Mouse (Mus musculus) adrenal gland, adult 8-10 months (tissue): ENCODE measurements around the gene Fasn. TPM values are rescaled to one million over a fixed set of nuclear protein-coding genes. Genes with fewer than 3 reads are reported as not detected.
"Not testable (repeated sequence)": the region's sequence is repeated elsewhere in the genome, so short reads cannot be mapped to it uniquely, and the experiment has no call there.

Source experiments
- DNase-seq: peaks from one replicate; pipeline ENCODE4 v3.0.0; 2022
- total RNA-seq, 4 experiments: library from RNA; stranded (reverse); gene quantifications; 2 replicates each; pipeline ENCODE4 v1.2.4; 2022

Gene Fasn
- total RNA-seq, 4 experiments from 2014 or later, result 300 to 1,377 (median 701) TPM

DNA sequence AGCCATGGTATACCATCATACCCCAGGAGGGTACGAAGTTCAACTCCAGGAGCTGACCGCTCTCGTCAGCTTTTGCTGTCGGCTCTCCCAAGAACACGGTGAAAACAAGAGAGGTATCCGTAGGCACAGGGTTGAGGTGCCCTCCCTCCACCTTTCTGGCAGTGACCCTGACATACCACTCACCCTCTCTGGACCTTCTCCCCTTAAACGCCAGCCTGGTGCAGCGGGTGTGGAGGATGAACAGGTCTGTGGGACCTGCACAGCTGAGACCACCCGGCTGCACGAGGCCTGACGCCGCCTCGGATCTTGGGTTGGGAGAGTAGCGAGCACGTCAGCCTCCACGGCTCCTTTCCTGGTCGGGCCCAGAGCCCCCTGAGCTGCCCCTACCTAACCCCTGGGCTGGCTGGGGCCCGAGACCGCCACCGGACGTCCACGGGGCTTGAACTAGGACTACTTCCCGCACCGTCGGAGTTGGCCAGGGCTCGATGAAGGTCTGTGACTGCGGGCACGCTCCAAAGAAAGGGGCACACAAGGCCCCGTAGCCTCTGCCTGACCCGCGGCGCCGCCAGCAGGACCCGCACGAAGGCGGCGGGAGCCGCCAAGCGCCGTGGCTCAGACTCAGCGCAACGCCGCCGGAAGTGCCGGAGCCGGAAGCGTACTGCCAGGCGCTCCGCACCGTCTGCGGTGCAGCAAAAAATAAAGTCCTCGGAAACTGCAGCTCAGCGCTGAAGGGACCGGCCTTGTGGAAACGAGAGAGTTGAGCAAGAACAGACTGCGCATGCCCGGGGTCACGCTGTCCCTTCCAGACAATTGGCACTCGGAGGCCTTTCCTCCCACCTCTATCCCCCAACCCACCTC, 28.4 kb downstream of the Fasn start, which contains the start of gene Dus1l:
TSS of gene Dus1l (minus strand) at position 648 of the 858 bp plus-strand sequence.
- peak; percentile 92 for DNase-seq

DNA sequence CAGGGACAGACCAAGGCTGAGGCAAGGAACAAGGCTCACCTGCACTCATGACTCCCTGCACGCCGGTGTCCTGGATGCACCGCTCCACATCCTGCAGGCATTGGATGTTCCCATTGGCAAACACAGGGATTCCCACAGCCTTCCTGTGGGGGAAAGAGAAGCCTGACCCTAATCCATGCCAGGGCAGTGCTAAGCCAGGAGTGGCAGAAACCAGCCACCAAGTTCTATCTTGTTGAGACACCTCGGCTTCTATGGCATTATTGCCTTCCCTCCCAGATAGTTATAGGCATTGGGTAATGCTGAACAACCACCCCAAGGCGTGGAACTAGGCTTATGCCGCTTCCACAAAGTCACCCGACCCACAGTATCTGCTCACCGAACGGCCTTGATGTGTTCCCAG, 31.7 kb downstream of the Fasn start:
- DNase-seq, result no peak

- DNase-seq, result no peak
These were observed 34.5 kb downstream of the Fasn start for GRCm38 (mm10) chr11:120789810-120790209.

- no peak for DNase-seq
These were observed 35.0 kb downstream of the Fasn start for GRCm38 (mm10) chr11:120789355-120789754.

- DNase-seq, result not testable (repeated sequence)
These were observed 35.9 kb downstream of the Fasn start for GRCm38 (mm10) chr11:120788460-120788859.

DNA sequence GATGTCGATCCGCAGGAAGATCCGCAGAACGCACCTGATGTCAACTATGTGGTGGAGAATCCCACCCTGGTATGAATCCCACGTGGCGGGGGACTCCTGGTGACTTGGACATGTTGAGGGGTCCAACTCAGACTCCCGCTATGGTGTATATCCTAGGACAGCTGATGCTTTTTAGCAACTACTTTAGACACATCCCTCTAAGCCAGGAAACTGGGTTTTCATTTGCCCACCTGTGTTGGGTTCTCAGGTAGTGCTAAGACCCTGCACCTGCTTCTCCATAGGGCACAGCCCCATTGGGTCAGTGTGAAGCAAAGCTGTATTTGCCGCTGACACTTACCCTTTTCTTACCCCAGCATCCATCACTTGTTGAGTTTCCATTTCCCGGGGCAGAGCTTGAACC, 39.2 kb downstream of the Fasn start:
- no peak for DNase-seq

- peak; percentile 73 for DNase-seq
These were observed 40.1 kb downstream of the Fasn start, which contains the start of the genes Rfng and Gps1 for GRCm38 (mm10) chr11:120784064-120784791. Rfng (minus strand) TSS chr11:120784207. Gps1 (plus strand) TSS chr11:120784272.

- no peak for DNase-seq
These were observed 40.8 kb downstream of the Fasn start for GRCm38 (mm10) chr11:120783426-120784063.

DNA sequence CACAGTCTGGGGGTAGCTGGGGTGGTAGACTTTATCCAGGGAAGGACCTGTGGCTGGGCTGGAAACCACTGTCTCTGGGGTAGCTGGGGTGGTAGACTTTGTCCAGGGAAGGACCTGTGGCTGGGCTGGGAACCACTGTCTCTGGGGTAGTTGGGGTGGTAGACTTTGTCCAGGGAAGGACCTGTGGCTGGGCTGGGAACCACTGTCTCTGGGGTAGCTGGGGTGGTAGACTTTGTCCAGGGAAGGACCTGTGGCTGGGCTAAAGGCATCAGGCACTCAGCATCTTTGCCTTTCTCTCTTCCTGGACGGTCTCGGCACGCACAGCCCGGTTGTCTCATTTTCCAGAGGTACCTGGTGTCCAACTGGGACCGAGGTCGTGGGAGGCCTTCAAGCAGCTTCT, 43.0 kb downstream of the Fasn start:
- DNase-seq, result not testable (repeated sequence)

- DNase-seq, result no peak
These were observed 44.5 kb downstream of the Fasn start for GRCm38 (mm10) chr11:120779876-120780275.

- no peak for DNase-seq
These were observed 47.2 kb downstream of the Fasn start for GRCm38 (mm10) chr11:120777123-120777522.

- DNase-seq, result peak; percentile 88
These were observed 48.4 kb downstream of the Fasn start for GRCm38 (mm10) chr11:120775774-120776469.

GRCm38 (mm10) chr11:120773463-120774190, 50.7 kb downstream of the Fasn start:
- DNase-seq, result no peak

GRCm38 (mm10) chr11:120772749-120773148, 51.6 kb downstream of the Fasn start:
- DNase-seq, result no peak

DNA sequence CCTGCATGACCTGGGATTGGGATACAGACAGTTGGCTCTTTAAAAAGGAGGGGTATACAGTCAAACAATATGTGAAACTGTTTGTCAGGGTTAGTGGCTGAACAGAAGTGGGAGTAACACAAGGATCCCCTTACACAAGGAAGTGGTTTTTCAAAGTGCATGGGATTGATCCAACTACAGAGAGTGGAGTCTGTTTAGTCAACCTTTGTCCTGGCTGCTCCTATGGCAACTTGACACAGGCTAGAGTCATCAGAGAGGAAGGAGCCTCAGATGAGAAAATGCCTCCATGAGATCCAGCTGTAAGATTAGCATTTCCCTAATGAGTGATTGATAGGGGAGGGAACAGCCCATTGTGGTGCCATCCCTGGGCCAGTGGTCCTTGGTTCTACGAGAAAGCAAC, 56.1 kb downstream of the Fasn start:
- DNase-seq, result no peak

DNA sequence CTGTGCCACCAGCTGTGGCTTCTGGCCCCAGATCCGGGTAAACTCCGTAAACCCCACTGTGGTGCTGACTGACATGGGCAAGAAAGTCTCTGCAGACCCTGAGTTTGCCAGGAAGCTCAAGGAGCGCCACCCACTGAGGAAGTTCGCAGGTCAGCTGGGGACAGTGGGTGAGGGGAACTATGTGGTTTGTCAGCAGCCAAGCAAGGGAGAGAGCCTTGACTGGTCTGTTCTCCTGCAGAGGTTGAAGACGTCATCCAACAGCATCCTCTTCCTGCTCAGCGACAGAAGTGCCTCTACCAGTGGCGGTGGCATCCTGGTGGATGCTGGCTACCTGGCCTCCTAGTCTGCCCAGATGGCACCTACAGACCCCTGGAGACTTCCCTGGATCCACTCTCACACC, 57.3 kb downstream of the Fasn start:
- DNase-seq, result not testable (repeated sequence)

DNA sequence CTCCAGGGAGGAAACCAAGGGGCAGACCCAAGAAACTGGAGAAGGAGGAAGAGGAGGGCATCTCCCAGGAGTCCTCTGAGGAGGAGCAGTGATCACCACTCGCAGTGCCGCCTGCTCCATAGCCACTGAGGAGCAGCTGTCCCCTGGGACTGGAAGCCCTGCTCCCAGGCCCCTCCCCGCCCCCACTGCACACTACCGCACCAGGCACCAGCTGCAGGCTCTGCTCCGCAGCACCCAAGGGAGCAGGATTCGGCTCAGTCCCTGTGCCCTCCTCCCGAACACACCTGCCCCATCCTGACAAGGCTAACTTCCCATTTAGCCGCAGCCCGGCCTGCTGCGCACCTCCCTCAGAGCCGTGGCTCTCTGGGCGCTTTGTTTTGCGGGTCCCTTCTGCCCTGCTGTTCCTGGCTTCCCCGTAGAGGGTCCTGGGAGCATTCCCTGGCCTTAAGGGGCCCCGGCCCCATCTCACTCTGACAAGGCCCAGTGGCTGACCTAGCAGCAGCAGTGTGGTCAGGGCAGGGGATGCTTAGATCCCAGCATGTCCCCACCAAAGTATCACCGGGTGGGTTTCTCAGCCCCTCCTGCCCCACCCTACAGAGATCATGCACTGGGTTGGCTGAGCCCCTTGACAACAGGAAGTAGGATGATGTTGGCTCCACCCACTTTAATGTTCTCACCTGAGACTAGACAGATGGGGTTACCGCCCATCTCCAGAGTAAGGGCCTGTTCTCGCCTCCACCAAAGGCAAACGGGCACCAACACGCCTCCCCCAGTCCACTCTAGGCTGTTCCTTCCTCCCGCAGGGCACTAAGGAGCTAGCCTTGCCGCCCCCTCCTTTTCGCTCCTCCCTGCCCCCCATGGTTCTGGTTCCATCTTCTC, 61.0 kb downstream of the Fasn start:
- not testable (repeated sequence) for DNase-seq

- DNase-seq, result not testable (repeated sequence)
These were observed 61.7 kb downstream of the Fasn start, which contains the start of gene Hmga1b for GRCm38 (mm10) chr11:120762672-120763041. Hmga1b (plus strand) TSS chr11:120762794.

GRCm38 (mm10) chr11:120761811-120762671, 62.3 kb downstream of the Fasn start:
- no peak for DNase-seq
